Mouse (Mus musculus): ENCODE results near the gene Acad9. TPM values are rescaled to one million over a fixed set of nuclear protein-coding genes. Genes with fewer than 3 reads are reported as not detected.

Acad9 gene
- polyA plus RNA-seq, 1 experiment from 2014 or later = 92.8 TPM

DNA sequence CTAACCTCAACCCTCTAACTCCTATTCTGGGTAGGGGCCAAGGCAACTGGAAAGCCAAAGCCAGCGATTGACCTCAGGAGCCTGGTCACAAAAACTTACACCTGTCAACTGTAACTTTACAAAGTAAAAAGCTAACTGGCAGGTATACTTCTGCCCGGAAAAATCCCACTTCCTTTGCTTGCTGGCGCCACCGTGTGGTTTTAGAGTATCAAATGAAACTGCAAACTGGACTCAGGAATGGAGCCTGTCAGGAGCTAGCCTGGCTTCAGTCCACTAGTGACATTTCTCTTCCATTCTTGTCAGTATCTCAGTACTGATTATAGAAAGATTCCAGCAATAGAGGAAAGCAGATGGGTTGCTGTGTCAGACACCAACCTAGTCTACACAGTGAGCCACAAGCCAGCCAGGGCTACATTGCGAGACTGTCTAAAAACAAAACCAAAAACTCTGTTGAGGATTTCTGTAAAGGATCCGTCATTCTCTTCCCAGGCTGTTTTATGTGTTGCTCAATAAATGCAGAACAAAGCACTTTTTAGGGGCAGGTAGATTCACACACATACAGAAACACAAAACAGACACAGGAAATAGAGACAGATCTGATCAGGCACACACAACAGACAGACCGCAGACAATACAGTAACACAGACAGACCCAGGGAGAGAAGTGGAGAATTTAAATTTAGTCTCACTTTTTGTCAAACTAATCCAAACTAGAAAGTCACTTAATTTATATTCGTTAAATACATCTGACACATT, 5.5 kb upstream of the Acad9 start:
- peak; percentile 89 for DNase-seq (ENCODE audit: low spot score, missing footprints)
- Histone ChIP-seq H3K27me3 (ENCODE audit: control insufficient read depth, insufficient read depth, low read length) (no peaks in the 10 kb centered on the region), H3K9ac (ENCODE audit: low read length) (no peak overlapping the region), H3K36me3 (ENCODE audit: control insufficient read depth, insufficient read depth, low read length) (no peaks in the 10 kb centered on the region), H3K4me1 (ENCODE audit: control insufficient read depth, insufficient read depth, low read length) (no peaks in the 10 kb centered on the region), H3K4me3 (ENCODE audit: low read depth, low read length) (no peak overlapping the region), H3K4me2 (no peak overlapping the region), H3K27ac (ENCODE audit: low read depth, low read length) (no peak overlapping the region), H3K9me3 (ENCODE audit: control insufficient read depth, low read length) (no peaks in the 10 kb centered on the region)
- 38% methylated on average over 8 of the region's 8 CpGs for WGBS
- 0 out of 2 replicates have a peak, but pooled peaks have one; percentile 40 for ATAC-seq (ENCODE audit: low FRiP score)

GRCm38 (mm10) chr3:36064592-36065061, 1.2 kb upstream of the Acad9 start:
- ATAC-seq (ENCODE audit: low FRiP score) (no peak), DNase-seq (ENCODE audit: low spot score, missing footprints) (no peak)
- Histone ChIP-seq H3K9me3 (ENCODE audit: control insufficient read depth, low read length) (no peaks in the 10 kb centered on the region), H3K9ac (ENCODE audit: low read length) (no peak overlapping the region), H3K36me3 (ENCODE audit: control insufficient read depth, insufficient read depth, low read length) (no peaks in the 10 kb centered on the region), H3K4me2 (no peak overlapping the region), H3K27ac (ENCODE audit: low read depth, low read length) (no peak overlapping the region), H3K4me1 (ENCODE audit: control insufficient read depth, insufficient read depth, low read length) (peaks cover 7% of the 10 kb centered on the region), H3K4me3 (ENCODE audit: low read depth, low read length) (no peak overlapping the region), H3K27me3 (ENCODE audit: control insufficient read depth, insufficient read depth, low read length) (no peaks in the 10 kb centered on the region)
- 97% methylated on average over 1 of the region's 1 CpGs for WGBS

DNA sequence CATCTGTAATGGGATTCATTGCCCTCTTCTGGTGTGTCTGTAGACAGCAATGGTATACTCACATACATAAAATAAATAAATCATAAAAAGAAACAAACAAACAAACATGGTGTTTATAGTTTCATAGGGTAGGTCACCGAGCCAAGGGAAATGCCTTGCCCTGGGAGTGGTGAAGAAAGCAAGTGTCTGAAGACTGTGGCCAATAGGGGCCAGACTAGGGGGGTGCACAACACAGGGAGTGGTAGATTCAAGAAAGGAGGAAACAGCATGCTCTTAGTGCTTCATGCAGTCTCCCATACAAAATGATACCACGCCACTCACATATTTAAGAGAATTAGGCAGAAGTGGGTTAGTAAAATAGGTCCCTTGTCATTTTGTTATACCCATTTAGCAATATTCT, 613 bp upstream of the Acad9 start:
- H3K9ac ChIP-seq (ENCODE audit: low read length) = peak overlapping the region; percentile 89; the same call in 1 of the 2 replicates
- peak overlapping the region; percentile 81 for H3K4me2 ChIP-seq
- WGBS = 96% methylated on average over 2 of the region's 2 CpGs
- peak overlapping the region; percentile 88 for H3K4me3 ChIP-seq (ENCODE audit: low read depth, low read length)
- peaks cover 7% of the 10 kb centered on the region for H3K4me1 ChIP-seq (ENCODE audit: control insufficient read depth, insufficient read depth, low read length)
- ATAC-seq (ENCODE audit: low FRiP score) = no peak
- no peaks in the 10 kb centered on the region for H3K9me3 ChIP-seq (ENCODE audit: control insufficient read depth, low read length)
- H3K36me3 ChIP-seq (ENCODE audit: control insufficient read depth, insufficient read depth, low read length) = no peaks in the 10 kb centered on the region
- H3K27me3 ChIP-seq (ENCODE audit: control insufficient read depth, insufficient read depth, low read length) = no peaks in the 10 kb centered on the region
- DNase-seq (ENCODE audit: low spot score, missing footprints) = no peak
- no peak overlapping the region for H3K27ac ChIP-seq (ENCODE audit: low read depth, low read length)

DNA sequence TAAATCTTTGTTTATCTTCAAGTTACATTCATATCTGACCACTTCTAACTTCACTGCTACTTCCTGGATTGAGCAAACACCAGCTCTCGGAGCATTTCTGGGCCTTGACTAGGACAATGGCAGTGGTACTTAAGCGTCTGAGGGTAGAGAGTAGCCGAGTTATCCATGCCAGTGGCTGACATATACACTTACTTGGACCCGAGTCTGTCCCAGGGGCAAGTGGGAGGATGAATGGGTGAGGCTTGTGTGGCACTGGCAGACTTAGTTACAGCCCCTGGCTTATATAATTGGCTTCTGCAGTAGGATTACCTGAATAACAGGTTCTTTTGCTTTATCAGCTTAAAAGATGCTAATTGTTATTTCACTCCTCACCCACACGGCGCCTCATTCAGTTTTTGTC, 2.0 kb downstream of the Acad9 start:
- 92% methylated on average over 6 of the region's 6 CpGs for WGBS
- H3K27ac ChIP-seq (ENCODE audit: low read depth, low read length) = no peak overlapping the region
- H3K9me3 ChIP-seq (ENCODE audit: control insufficient read depth, low read length) = no peaks in the 10 kb centered on the region
- no peak overlapping the region for H3K4me3 ChIP-seq (ENCODE audit: low read depth, low read length)
- no peaks in the 10 kb centered on the region for H3K36me3 ChIP-seq (ENCODE audit: control insufficient read depth, insufficient read depth, low read length)
- ATAC-seq (ENCODE audit: low FRiP score) (no peak), DNase-seq (ENCODE audit: low spot score, missing footprints) (no peak)
- no peak overlapping the region for H3K4me2 ChIP-seq
- no peak overlapping the region for H3K9ac ChIP-seq (ENCODE audit: low read length)
- H3K27me3 ChIP-seq (ENCODE audit: control insufficient read depth, insufficient read depth, low read length) = no peaks in the 10 kb centered on the region
- peaks cover 7% of the 10 kb centered on the region for H3K4me1 ChIP-seq (ENCODE audit: control insufficient read depth, insufficient read depth, low read length)

- H3K9me3 ChIP-seq (ENCODE audit: control insufficient read depth, low read length) = no peaks in the 10 kb centered on the region
- no peaks in the 10 kb centered on the region for H3K27me3 ChIP-seq (ENCODE audit: control insufficient read depth, insufficient read depth, low read length)
- no peak for DNase-seq (ENCODE audit: low spot score, missing footprints)
- no peak overlapping the region for H3K4me2 ChIP-seq
- peaks cover 7% of the 10 kb centered on the region for H3K4me1 ChIP-seq (ENCODE audit: control insufficient read depth, insufficient read depth, low read length)
- no peak overlapping the region for H3K27ac ChIP-seq (ENCODE audit: low read depth, low read length)
- ATAC-seq (ENCODE audit: low FRiP score) = no peak
- WGBS = 95% methylated on average over 4 of the region's 4 CpGs
- H3K4me3 ChIP-seq (ENCODE audit: low read depth, low read length) = no peak overlapping the region
- peaks cover 5% of the 10 kb centered on the region; the same call in 1 of the 2 replicates for H3K36me3 ChIP-seq (ENCODE audit: control insufficient read depth, insufficient read depth, low read length)
- no peak overlapping the region for H3K9ac ChIP-seq (ENCODE audit: low read length)
Measured at GRCm38 (mm10) chr3:36070436-36070835, 4.7 kb downstream of the Acad9 start.

DNA sequence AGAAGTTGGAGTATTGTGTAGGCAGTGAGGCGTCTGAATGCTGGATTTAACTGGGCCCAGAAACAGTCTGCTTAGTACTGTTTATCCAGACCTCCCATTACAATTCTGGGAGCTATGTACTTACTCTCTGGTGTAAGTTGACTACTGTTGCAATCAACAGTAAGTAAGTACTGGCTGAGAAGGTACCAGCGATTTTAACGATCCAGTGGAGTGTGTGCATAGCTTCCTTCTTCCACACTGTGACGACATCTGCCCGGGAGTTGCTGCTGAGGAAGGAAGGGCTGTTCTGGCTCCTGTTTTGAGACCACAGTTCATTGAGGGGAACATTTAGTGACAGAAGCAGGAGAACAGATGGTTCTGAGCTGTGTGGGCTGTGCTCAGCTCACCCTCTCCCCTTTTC, 5.3 kb downstream of the Acad9 start:
- Histone ChIP-seq H3K9ac (ENCODE audit: low read length) (no peak overlapping the region), H3K4me3 (ENCODE audit: low read depth, low read length) (no peak overlapping the region), H3K4me2 (no peak overlapping the region), H3K4me1 (ENCODE audit: control insufficient read depth, insufficient read depth, low read length) (peaks cover 7% of the 10 kb centered on the region), H3K9me3 (ENCODE audit: control insufficient read depth, low read length) (no peaks in the 10 kb centered on the region), H3K36me3 (ENCODE audit: control insufficient read depth, insufficient read depth, low read length) (peaks cover 8% of the 10 kb centered on the region; the same call in 1 of the 2 replicates), H3K27me3 (ENCODE audit: control insufficient read depth, insufficient read depth, low read length) (no peaks in the 10 kb centered on the region), H3K27ac (ENCODE audit: low read depth, low read length) (no peak overlapping the region)
- 90% methylated on average over 5 of the region's 5 CpGs for WGBS
- DNase-seq (ENCODE audit: low spot score, missing footprints) = no peak
- no peak for ATAC-seq (ENCODE audit: low FRiP score)

GRCm38 (mm10) chr3:36074231-36074630, 8.5 kb downstream of the Acad9 start:
- Histone ChIP-seq H3K9me3 (ENCODE audit: control insufficient read depth, low read length) (no peaks in the 10 kb centered on the region), H3K36me3 (ENCODE audit: control insufficient read depth, insufficient read depth, low read length) (peaks cover 15% of the 10 kb centered on the region; the same call in 1 of the 2 replicates), H3K9ac (ENCODE audit: low read length) (no peak overlapping the region), H3K27me3 (ENCODE audit: control insufficient read depth, insufficient read depth, low read length) (no peaks in the 10 kb centered on the region), H3K4me1 (ENCODE audit: control insufficient read depth, insufficient read depth, low read length) (no peaks in the 10 kb centered on the region), H3K4me3 (ENCODE audit: low read depth, low read length) (no peak overlapping the region), H3K27ac (ENCODE audit: low read depth, low read length) (no peak overlapping the region), H3K4me2 (no peak overlapping the region)
- ATAC-seq (ENCODE audit: low FRiP score) = no peak
- no peak for DNase-seq (ENCODE audit: low spot score, missing footprints)
- WGBS = 95% methylated on average over 6 of the region's 6 CpGs

- Histone ChIP-seq H3K9me3 (ENCODE audit: control insufficient read depth, low read length) (no peaks in the 10 kb centered on the region), H3K4me3 (ENCODE audit: low read depth, low read length) (no peak overlapping the region)
- 92% methylated on average over 6 of the region's 6 CpGs for WGBS
Measured at GRCm38 (mm10) chr3:36075466-36075865, 9.7 kb downstream of the Acad9 start.

GRCm38 (mm10) chr3:36077386-36077785, 11.6 kb downstream of the Acad9 start:
- Histone ChIP-seq H3K36me3 (ENCODE audit: control insufficient read depth, insufficient read depth, low read length) (peaks cover 18% of the 10 kb centered on the region), H3K27me3 (ENCODE audit: control insufficient read depth, insufficient read depth, low read length) (no peaks in the 10 kb centered on the region)
- 94% methylated on average over 3 of the region's 3 CpGs for WGBS

More at GRCm38 (mm10) chr3:36075466-36075865, 9.7 kb downstream of the Acad9 start:
- H3K27me3 ChIP-seq (ENCODE audit: control insufficient read depth, insufficient read depth, low read length) = no peaks in the 10 kb centered on the region
- H3K36me3 ChIP-seq (ENCODE audit: control insufficient read depth, insufficient read depth, low read length) = peaks cover 15% of the 10 kb centered on the region
- no peak overlapping the region for H3K9ac ChIP-seq (ENCODE audit: low read length)
- H3K27ac ChIP-seq (ENCODE audit: low read depth, low read length) = no peak overlapping the region
- ATAC-seq (ENCODE audit: low FRiP score) (no peak), DNase-seq (ENCODE audit: low spot score, missing footprints) (no peak)
- no peaks in the 10 kb centered on the region for H3K4me1 ChIP-seq (ENCODE audit: control insufficient read depth, insufficient read depth, low read length)
- H3K4me2 ChIP-seq = no peak overlapping the region

More at GRCm38 (mm10) chr3:36077386-36077785, 11.6 kb downstream of the Acad9 start:
- no peak overlapping the region for H3K4me3 ChIP-seq (ENCODE audit: low read depth, low read length)
- H3K4me1 ChIP-seq (ENCODE audit: control insufficient read depth, insufficient read depth, low read length) = no peaks in the 10 kb centered on the region
- DNase-seq (ENCODE audit: low spot score, missing footprints) (no peak), ATAC-seq (ENCODE audit: low FRiP score) (no peak)
- no peak overlapping the region for H3K4me2 ChIP-seq
- H3K27ac ChIP-seq (ENCODE audit: low read depth, low read length) = no peak overlapping the region
- no peaks in the 10 kb centered on the region for H3K9me3 ChIP-seq (ENCODE audit: control insufficient read depth, low read length)
- no peak overlapping the region for H3K9ac ChIP-seq (ENCODE audit: low read length)

Measured in midbrain, embryonic 11.5 days (tissue).